Mouse (Mus musculus) liver, adult 2 months (tissue): ENCODE data around the gene Adamtsl2.

Experiments
- CTCF ChIP-seq: fragments of 200-500 bp; IDR thresholded peaks from 2 replicates; pipeline ENCODE4 v1.5.1; 2011; ENCODE audit warnings: low read depth, low read length, control low read depth
- POLR2A ChIP-seq: fragments of 200-500 bp; IDR thresholded peaks from 2 replicates; pipeline ENCODE4 v1.6.1; 2011; ENCODE audit warnings: low read length, control low read depth; ENCODE audit not compliant: insufficient read depth; ENCODE audit errors: extremely low read depth

DNA sequence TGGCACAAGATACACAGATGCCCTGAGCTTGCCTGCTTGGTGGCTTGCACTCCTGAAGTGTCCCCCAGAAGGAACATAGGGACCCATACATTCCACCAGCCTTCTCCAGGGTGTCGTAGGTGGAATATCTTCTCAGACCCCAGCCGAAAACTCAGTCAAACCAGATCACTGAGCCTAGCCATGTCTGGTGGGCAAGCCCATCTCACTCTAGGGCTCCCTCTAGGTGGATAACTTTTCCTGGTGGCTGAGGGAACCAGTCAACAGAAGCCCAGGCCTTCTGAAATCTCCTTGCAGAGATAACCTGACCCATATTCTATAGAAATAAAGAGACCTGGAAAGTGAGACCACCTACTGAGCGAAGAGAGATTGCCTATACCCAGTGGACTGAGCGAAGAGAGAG, 43.9 kb downstream of the Adamtsl2 start:
- no peak for TF ChIP-seq POLR2A
- no peak for TF ChIP-seq CTCF
